Mouse (Mus musculus): Measurements from ENCODE around the gene Kdm5b.

Kdm5b gene

GRCm38 (mm10) chr1:134583560-134583959 is 23.6 kb downstream of the Kdm5b start:
- no peak for DNase-seq (ENCODE audit: low read depth, low spot score)

GRCm38 (mm10) chr1:134589676-134590075 is 29.7 kb downstream of the Kdm5b start:
- no peak for DNase-seq (ENCODE audit: low read depth, low spot score)

GRCm38 (mm10) chr1:134591773-134592172 is 31.8 kb downstream of the Kdm5b start:
- no peak for DNase-seq (ENCODE audit: low read depth, low spot score)

GRCm38 (mm10) chr1:134597339-134598054 is 37.5 kb downstream of the Kdm5b start:
- no peak for DNase-seq (ENCODE audit: low read depth, low spot score)

- DNase-seq (ENCODE audit: low read depth, low spot score), result no peak
These were observed 44.1 kb downstream of the Kdm5b start for GRCm38 (mm10) chr1:134604086-134604485.

GRCm38 (mm10) chr1:134605670-134606069 is 45.7 kb downstream of the Kdm5b start:
- DNase-seq (ENCODE audit: low read depth, low spot score), result no peak

GRCm38 (mm10) chr1:134606381-134606780 is 46.4 kb downstream of the Kdm5b start:
- DNase-seq (ENCODE audit: low read depth, low spot score), result no peak

GRCm38 (mm10) chr1:134607279-134607678 is 47.3 kb downstream of the Kdm5b start:
- DNase-seq (ENCODE audit: low read depth, low spot score), result no peak

GRCm38 (mm10) chr1:134609172-134609571 is 49.2 kb downstream of the Kdm5b start:
- DNase-seq (ENCODE audit: low read depth, low spot score), result no peak

- DNase-seq (ENCODE audit: low read depth, low spot score), result no peak
These were observed 54.6 kb downstream of the Kdm5b start for GRCm38 (mm10) chr1:134614554-134614953.

GRCm38 (mm10) chr1:134614988-134615387 is 55.0 kb downstream of the Kdm5b start:
- DNase-seq (ENCODE audit: low read depth, low spot score), result no peak

GRCm38 (mm10) chr1:134617656-134618055 is 57.7 kb downstream of the Kdm5b start:
- no peak for DNase-seq (ENCODE audit: low read depth, low spot score)

GRCm38 (mm10) chr1:134625325-134625724 is 65.4 kb downstream of the Kdm5b start:
- DNase-seq (ENCODE audit: low read depth, low spot score), result no peak

GRCm38 (mm10) chr1:134629455-134629854 is 69.5 kb downstream of the Kdm5b start:
- DNase-seq (ENCODE audit: low read depth, low spot score), result no peak

GRCm38 (mm10) chr1:134634296-134634695 is 74.3 kb downstream of the Kdm5b start:
- DNase-seq (ENCODE audit: low read depth, low spot score), result no peak

- no peak for DNase-seq (ENCODE audit: low read depth, low spot score)
These were observed 76.3 kb downstream of the Kdm5b start for GRCm38 (mm10) chr1:134636245-134636644.

- no peak for DNase-seq (ENCODE audit: low read depth, low spot score)
These were observed 76.7 kb downstream of the Kdm5b start for GRCm38 (mm10) chr1:134636684-134637083.

GRCm38 (mm10) chr1:134638041-134638440 is 78.1 kb downstream of the Kdm5b start:
- DNase-seq (ENCODE audit: low read depth, low spot score), result no peak

GRCm38 (mm10) chr1:134638522-134638921 is 78.6 kb downstream of the Kdm5b start:
- no peak for DNase-seq (ENCODE audit: low read depth, low spot score)

GRCm38 (mm10) chr1:134639460-134639859 is 79.5 kb downstream of the Kdm5b start:
- DNase-seq (ENCODE audit: low read depth, low spot score), result no peak

- no peak for DNase-seq (ENCODE audit: low read depth, low spot score)
These were observed 81.5 kb downstream of the Kdm5b start for GRCm38 (mm10) chr1:134641507-134641906.

GRCm38 (mm10) chr1:134643702-134644101 is 83.7 kb downstream of the Kdm5b start:
- DNase-seq (ENCODE audit: low read depth, low spot score), result no peak

- DNase-seq (ENCODE audit: low read depth, low spot score), result no peak
These were observed 85.6 kb downstream of the Kdm5b start for GRCm38 (mm10) chr1:134645408-134646200.
